Mouse (Mus musculus) inflammation-experienced regulatory T-cells, adult 6 months (primary cell): ENCODE results near the gene Gm7102. TPM values are rescaled to one million over a fixed set of nuclear protein-coding genes. Genes with fewer than 3 reads are reported as not detected.
"Not testable (repeated sequence)": the region's sequence is repeated elsewhere in the genome, so short reads cannot be mapped to it uniquely, and the experiment has no call there.

ENCODE experiments used
- ATAC-seq: one replicate; pipeline ENCODE4 v1.8.0; 2017
- polyA plus RNA-seq, 3 experiments: library from polyadenylated mRNA; unstranded; fragments of 100-300 nt; shearing (Covaris generic); gene quantifications; one replicate each; pipeline ENCODE4 v1.2.1; 2017

The Gm7102 gene
- not detected for polyA plus RNA-seq

- no peak for ATAC-seq
These were observed at the start of gene Gm7102 for GRCm38 (mm10) chr19:61175756-61176324. Gm7102 (minus strand) TSS chr19:61176309.

DNA sequence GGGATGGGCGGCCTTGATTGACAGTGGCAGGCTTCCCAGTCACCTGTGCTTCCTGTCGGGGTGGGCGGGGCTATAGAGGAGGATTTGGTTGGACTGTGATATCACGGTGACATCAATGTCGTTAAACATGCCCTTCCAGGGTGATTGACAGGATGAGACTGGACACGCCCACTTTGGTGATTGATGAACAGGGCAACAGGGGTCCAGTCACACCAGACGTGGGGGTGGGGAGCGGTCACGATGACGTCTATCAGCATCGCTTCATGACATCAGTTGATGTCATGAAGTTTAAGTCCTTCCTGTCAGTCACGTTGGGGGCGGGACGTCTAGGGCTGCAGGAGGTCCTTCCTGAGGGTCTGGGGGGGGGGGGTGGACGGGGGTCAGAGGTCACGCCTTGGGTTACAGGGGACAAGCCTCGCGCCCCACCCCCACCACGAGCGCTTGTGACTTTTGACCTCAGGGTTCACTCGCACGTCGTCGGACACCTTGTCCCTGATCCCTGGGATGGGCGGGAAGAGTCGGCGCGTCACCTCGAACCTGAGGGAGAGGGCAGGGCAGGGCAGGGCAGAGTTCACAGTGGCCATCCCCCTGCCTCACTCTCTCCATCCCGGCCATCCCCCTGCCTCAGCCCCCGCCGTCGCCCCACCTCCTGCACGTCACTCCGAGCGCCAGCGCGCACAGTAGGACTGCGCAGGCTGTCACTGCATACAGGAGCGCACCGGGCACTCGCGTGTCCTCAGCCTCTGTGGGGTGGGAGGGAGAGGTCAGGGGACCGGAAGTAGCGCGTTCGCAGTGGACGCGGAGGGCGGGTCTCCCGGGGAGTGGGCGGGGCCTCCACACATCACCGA, 48.8 kb upstream of the Gm7102 start:
- no peak for ATAC-seq

DNA sequence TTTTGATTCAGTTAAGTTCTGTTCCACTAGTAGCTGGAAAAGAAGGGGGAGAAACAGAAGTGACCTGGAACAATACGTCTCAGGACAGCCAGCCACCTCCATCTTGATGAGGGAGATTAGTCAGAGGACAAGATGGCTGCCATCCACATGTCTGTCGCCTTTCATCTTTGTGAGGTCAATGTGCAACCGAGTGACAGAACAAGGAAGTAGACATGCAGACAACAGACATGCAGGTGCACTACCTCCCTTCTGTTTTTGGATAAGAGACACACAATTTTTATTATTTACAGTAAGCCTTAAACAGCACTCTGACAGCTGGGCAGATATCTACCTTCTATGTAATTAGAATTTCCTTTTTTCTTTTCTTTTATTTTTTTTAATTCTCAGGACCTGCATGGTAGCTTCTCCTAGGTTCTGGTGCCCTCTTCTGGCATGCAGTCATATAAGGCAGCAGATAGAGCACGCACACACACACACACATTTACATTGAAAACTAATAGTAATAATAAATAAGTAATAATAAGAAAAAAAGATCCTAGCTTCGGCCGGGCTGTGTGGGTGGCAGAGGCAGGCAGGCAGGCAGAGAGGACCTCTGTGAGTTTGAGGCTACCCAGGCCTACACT, 47.7 kb upstream of the Gm7102 start:
- ATAC-seq: no peak

- not testable (repeated sequence) for ATAC-seq
These were observed 31.4 kb upstream of the Gm7102 start for GRCm38 (mm10) chr19:61207506-61207905.

DNA sequence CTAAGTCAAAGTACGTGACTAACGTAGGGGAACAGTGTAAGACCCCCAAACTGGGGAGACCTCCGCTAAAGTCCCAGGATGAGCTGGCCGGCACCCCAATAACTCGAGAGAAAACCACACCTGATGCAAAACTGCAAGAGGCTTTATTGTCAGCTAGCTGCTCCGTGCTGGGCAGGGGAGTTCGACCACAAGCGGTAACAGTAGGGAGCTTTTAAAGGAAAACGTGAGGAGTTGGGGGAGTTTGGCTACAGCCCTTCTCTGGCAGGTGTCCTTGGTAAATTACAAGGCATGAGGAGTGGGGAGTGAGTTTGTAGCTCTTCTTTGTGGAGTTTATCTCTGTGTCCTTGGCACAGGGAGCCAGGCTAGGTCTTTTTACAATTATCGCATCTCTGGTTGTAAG, 23.7 kb upstream of the Gm7102 start:
- ATAC-seq: no peak

GRCm38 (mm10) chr19:61199316-61199715, 23.2 kb upstream of the Gm7102 start:
- no peak for ATAC-seq

- not testable (repeated sequence) for ATAC-seq
These were observed 7.5 kb upstream of the Gm7102 start, which contains the start of gene Gm6020 for GRCm38 (mm10) chr19:61183590-61183989. Gm6020 (plus strand) TSS chr19:61183890.

- ATAC-seq: peak; percentile 68
These were observed 24.2 kb downstream of the Gm7102 start for GRCm38 (mm10) chr19:61151701-61152420.

DNA sequence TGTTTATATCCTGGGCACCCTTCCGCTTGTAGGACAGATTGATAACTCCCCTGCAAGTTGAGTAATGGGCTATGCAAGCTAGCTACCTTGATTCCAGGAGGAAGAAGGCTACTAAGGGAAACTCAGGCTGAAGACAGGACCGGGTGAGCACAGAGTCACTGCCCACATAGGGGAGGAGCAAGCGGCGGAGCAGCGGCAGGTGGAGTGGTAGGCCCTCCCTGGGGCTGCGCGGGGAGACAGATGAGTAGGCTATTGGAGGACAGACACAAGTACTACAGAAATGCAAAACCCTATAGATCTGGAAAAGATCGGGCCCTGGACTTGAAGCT, 24.8 kb downstream of the Gm7102 start:
- ATAC-seq: peak; percentile 82

DNA sequence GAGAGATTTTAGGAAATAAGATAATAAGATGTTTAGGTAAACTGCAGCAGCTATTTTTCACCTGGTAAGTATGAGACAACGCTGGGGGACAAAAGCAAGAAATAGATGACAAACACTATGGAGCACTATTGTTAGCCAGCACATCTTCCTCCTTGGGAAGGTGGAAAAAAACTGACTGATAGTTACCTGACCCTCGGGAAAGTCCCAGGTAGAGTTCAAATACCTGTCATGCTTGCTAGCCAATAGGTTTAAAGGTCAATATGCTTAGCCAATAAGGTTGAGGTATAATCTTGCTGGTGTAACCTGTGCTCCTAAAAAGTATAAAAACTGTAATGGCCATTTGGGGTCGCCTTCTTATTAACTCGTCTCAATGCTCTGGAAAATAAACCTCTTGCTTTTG, 34.8 kb downstream of the Gm7102 start:
- ATAC-seq: no peak

- ATAC-seq: peak; percentile 99
These were observed 35.5 kb downstream of the Gm7102 start, which contains the start of gene Zfp950 for GRCm38 (mm10) chr19:61140342-61141206. Zfp950 (minus strand) TSS chr19:61140840.

GRCm38 (mm10) chr19:61138655-61139054, 37.5 kb downstream of the Gm7102 start:
- ATAC-seq: no peak

DNA sequence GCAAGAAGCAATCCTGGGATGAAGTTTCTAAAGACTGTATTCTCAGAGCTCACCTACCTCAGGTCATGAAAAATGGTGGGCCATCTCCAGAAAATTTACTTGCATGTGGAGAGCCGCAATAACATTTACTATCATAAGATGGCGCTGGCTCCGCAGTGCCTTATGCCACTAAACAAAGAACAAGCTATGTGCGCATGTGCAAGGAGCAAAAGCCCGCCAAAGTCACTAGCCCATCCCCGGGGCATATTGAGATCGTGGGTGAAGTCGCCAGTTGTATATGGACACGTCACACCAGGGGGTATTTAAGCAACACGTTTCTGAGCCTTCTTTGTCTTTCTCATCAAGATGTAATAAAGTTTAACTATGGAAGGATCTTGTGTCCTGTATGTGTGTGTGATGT, 45.0 kb downstream of the Gm7102 start:
- ATAC-seq: no peak

Other genes starting within 250 kb of the Gm7102 start
- 10 to 100 TPM; 32.9 to 62.0 (median 54.8) TPM for gene Zfp950, start 35.5 kb downstream of the Gm7102 start, polyA plus RNA-seq
- not detected for gene Gm6020, start 7.6 kb upstream of the Gm7102 start, polyA plus RNA-seq
- 1 to 10 TPM; 1.1 to 1.4 (median 1.2) TPM for gene Csf2ra, start 52.1 kb upstream of the Gm7102 start, polyA plus RNA-seq
- gene Gm21060, start 120.8 kb upstream of the Gm7102 start, polyA plus RNA-seq: not detected